Mouse (Mus musculus): ENCODE measurements around the gene Mad1l1.

Mad1l1 gene

DNA sequence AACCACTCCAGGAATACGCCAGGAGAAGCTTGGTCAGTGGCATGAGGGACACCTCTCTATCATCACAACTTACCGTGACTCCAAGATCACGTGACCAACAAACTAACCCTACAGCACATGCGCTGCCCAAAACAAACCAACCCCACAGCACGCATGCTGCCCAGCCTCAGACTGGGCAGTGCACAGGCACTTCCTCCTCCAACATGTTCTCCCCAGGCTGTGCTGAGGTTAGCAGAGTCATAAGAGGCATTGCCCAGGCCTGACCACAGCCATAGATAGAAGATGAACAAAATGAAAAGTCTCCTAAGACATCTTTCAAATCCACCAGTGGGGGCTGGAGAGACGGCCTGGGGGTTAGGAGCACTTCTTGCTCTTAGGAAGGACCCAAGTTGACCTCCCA is 135.6 kb downstream of the Mad1l1 start:
- DNase-seq (ENCODE audit: inconsistent age in 2 of 2, low spot score in 1 of 2) = no peak

DNA sequence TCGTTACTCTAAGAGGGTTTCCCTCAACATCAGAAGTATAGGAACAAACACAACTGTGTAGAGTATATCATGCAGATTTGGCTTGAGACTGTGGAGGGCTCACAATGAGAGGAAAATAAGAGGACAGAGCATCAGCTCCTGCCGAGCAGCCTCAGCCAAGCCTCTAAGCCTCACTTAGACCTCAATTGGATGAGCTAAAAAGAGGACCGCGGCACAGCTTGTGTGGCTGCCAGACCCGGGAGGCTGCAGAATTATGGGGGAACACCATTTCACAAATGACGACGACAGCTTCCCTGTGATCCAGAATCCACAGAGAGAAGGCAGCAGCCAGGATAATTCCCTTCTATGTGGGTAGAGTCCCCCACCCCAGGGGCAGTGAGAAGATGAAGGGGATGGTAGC is 138.0 kb downstream of the Mad1l1 start:
- DNase-seq (ENCODE audit: inconsistent age in 2 of 2, low spot score in 1 of 2) = no peak

- no peak for DNase-seq (ENCODE audit: inconsistent age in 2 of 2, low spot score in 1 of 2)
Observed at GRCm38 (mm10) chr5:140182351-140182750, 139.0 kb downstream of the Mad1l1 start.

- DNase-seq (ENCODE audit: inconsistent age in 2 of 2, low spot score in 1 of 2) = peak; percentile 28 to 68
Observed at GRCm38 (mm10) chr5:140180016-140180415, 141.3 kb downstream of the Mad1l1 start.

- peak; percentile 84 to 91 for DNase-seq (ENCODE audit: inconsistent age in 2 of 2, low spot score in 1 of 2)
Observed at GRCm38 (mm10) chr5:140178058-140178690, 143.2 kb downstream of the Mad1l1 start.

DNA sequence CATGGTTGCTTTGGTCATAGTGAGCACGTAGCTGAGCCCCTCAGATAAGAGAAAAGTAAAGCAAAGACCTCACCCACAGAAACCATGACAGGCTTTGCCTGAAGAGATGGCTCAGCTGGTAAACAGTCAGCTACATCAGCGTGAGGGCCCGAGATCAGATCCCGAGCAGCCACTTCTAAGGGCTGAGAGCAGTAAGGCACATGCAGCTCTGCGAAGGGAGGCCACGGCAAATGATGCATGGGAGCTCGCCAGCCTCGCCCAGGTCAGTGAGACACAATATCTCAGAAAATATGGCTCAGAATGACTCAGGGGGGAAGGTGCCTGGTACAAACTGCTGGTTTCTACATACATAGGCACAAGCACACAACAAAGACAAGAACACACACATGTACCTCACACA is 143.8 kb downstream of the Mad1l1 start:
- DNase-seq (ENCODE audit: inconsistent age in 2 of 2, low spot score in 1 of 2) = peak in 1 of 2 experiments; percentile 67

DNA sequence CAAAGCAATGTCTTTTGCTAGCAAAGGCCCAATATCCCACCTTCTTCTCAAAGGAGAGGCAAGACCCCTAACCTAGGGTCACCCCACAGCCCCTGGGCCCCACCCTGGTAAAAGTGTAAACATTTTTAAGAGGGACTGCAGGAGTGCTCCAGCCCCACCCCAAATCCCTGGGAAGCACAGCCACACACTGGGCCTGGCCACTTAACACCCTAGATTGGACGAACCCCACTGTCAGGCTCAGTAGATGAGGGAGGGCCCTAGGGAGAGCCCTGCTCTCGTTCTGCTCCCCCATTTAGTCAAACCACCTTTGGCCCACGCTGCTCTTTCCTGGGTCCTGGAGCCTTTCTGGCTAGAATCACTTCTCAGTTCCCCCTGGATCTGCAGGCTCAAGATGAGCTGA is 145.0 kb downstream of the Mad1l1 start:
- DNase-seq (ENCODE audit: inconsistent age in 2 of 2, low spot score in 1 of 2) = no peak

- DNase-seq (ENCODE audit: inconsistent age in 2 of 2, low spot score in 1 of 2) = no peak
Observed at GRCm38 (mm10) chr5:140174814-140175490, 146.4 kb downstream of the Mad1l1 start.

- DNase-seq (ENCODE audit: inconsistent age in 2 of 2, low spot score in 1 of 2) = no peak
Observed at GRCm38 (mm10) chr5:140174066-140174465, 147.3 kb downstream of the Mad1l1 start.

GRCm38 (mm10) chr5:140173181-140173580 is 148.2 kb downstream of the Mad1l1 start:
- DNase-seq (ENCODE audit: inconsistent age in 2 of 2, low spot score in 1 of 2) = no peak

- no peak for DNase-seq (ENCODE audit: inconsistent age in 2 of 2, low spot score in 1 of 2)
Observed at GRCm38 (mm10) chr5:140171710-140172109, 149.6 kb downstream of the Mad1l1 start.

- no peak for DNase-seq (ENCODE audit: inconsistent age in 2 of 2, low spot score in 1 of 2)
Observed at GRCm38 (mm10) chr5:140167531-140167930, 153.8 kb downstream of the Mad1l1 start.

GRCm38 (mm10) chr5:140167080-140167479 is 154.3 kb downstream of the Mad1l1 start:
- peak; percentile 85 to 92 for DNase-seq (ENCODE audit: inconsistent age in 2 of 2, low spot score in 1 of 2)

DNA sequence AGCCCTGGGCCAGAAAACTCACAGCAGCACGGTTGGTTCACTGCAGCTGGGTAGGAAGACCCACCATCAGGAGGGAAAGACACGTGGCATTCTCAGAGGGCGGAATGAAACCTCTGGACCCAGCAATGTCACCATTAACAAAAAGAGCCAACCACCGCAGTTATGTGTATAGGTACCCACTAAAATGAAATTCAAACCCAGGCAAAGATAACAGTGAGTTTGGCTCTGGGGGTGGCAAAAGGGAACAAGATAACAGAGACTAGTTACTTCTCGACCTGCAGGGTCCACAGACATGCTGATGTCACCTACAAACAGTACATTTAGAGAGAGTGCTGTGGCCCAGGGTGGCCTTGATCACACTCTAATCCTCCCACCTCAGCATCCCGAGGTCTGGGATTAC is 157.4 kb downstream of the Mad1l1 start:
- no peak for DNase-seq (ENCODE audit: inconsistent age in 2 of 2, low spot score in 1 of 2)

GRCm38 (mm10) chr5:140162071-140162845 is 159.1 kb downstream of the Mad1l1 start:
- peak; percentile 50 to 64 for DNase-seq (ENCODE audit: inconsistent age in 2 of 2, low spot score in 1 of 2)

- no peak for DNase-seq (ENCODE audit: inconsistent age in 2 of 2, low spot score in 1 of 2)
Observed at GRCm38 (mm10) chr5:140159007-140159406, 162.3 kb downstream of the Mad1l1 start.

GRCm38 (mm10) chr5:140157886-140158627 is 163.3 kb downstream of the Mad1l1 start:
- peak in 1 of 2 experiments; percentile 44 for DNase-seq (ENCODE audit: inconsistent age in 2 of 2, low spot score in 1 of 2)

- DNase-seq (ENCODE audit: inconsistent age in 2 of 2, low spot score in 1 of 2) = no peak
Observed at GRCm38 (mm10) chr5:140154166-140154565, 167.2 kb downstream of the Mad1l1 start.

DNA sequence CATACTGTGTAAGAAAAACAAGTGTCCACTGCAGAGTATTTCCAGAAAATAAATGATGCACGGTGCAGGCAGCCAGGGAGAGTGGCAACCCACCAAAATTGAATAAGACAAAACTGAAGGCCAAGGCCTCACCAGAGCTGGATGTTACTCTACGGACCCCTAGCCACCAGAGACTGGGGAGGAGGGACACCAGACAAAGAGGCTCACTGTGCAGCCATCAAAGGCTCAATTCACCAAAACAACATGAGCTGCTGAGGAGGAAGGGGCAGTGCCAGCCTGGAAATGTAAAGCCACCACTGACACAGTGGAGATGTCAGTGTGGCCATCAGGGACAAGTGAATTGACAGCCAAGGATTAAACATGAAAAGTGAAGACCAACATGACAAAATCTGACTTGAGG is 169.5 kb downstream of the Mad1l1 start:
- DNase-seq (ENCODE audit: inconsistent age in 2 of 2, low spot score in 1 of 2) = no peak

DNA sequence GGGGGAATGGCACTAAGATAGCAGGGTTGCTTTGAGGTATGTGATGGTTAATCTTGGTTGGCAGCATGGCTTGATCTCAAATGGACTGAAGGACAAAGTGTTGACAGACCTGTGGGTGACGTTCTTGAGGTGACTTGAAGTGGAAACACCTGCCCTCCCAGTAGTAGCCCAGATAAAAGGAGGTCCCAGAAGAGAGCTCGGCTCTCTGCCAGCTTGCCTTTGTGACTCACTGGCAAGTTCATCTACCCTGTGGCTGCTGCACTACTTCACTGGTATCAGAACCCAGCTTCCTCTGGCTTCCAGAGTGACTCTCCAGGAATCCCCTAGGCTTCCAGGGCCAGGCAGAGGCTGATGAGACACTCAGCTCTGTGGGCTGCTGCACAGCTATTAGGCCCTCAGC is 170.2 kb downstream of the Mad1l1 start:
- DNase-seq (ENCODE audit: inconsistent age in 2 of 2, low spot score in 1 of 2) = peak in 1 of 2 experiments; percentile 34

- no peak for DNase-seq (ENCODE audit: inconsistent age in 2 of 2, low spot score in 1 of 2)
Observed at GRCm38 (mm10) chr5:140150694-140151093, 170.7 kb downstream of the Mad1l1 start.

Measured in adrenal gland, adult (tissue).